20 mouse cellular contexts compared by ENCODE assay signal in the genomic region with DNA sequence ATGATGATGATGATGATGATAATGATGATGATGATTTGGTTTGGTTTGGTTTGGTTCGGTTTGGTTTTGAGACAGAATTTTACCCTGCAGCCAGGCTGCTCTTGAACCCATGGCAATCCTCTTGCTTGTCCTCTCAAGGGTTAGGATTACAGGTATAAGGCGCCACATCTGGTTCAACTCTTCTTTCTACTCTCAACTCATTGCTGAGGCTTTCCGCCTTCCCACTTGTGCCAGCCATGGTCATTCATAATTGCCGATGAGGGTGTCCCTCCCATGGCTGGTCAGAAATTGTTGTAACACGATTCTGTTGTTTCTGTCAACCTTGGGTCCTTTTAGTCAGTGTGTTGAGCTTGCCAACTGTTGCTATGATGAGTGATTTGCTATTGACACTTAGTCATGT.
"Had no signal": no experiment of that assay in that cellular context is flagged by ENCODE, and none has a peak within 500 bp of the region (broad histone marks: within the 10 kb centered on the region; RNA-seq: fewer than 3 reads in every experiment).

No protein-coding gene starts in this region.

- H3K27ac ChIP-seq: gastrocnemius, adult 2 months; heart, embryonic 13.5 days; heart, embryonic 15.5 days; hindbrain, embryonic 10.5 days; hindbrain, embryonic 12.5 days; hindbrain, embryonic 14.5 days; intestine, embryonic 15.5 days; layer of hippocampus, adult 2 months; left cerebral cortex, adult 2 months; limb, embryonic 13.5 days; limb, embryonic 15.5 days; liver, embryonic 12.5 days; liver, embryonic 14.5 days had no signal

- DNase-seq: gastrocnemius, adult 2 months; gastrocnemius, postnatal 10 days; gastrocnemius, postnatal 25 days; heart, postnatal 14 days; heart, postnatal 4 days; kidney, adult 18-20 months; kidney, adult 8-10 months; kidney, postnatal 4 days had no signal

- H3K36me3 ChIP-seq: heart, embryonic 13.5 days; heart, embryonic 15.5 days; hindbrain, embryonic 10.5 days; hindbrain, embryonic 12.5 days; intestine, embryonic 15.5 days; limb, embryonic 13.5 days; limb, embryonic 15.5 days; liver, embryonic 12.5 days had no signal

- H3K27me3 ChIP-seq: heart, embryonic 13.5 days; heart, embryonic 15.5 days; hindbrain, embryonic 12.5 days; intestine, embryonic 15.5 days; limb, embryonic 13.5 days; limb, embryonic 15.5 days; liver, embryonic 12.5 days had no signal

- H3K4me1 ChIP-seq: liver, embryonic 12.5 days had no signal

- H3K4me3 ChIP-seq: gastrocnemius, adult 2 months; heart, embryonic 13.5 days; heart, embryonic 15.5 days; hindbrain, embryonic 10.5 days; hindbrain, embryonic 12.5 days; intestine, embryonic 15.5 days; layer of hippocampus, adult 2 months; left cerebral cortex, adult 2 months; limb, embryonic 13.5 days; limb, embryonic 15.5 days; liver, embryonic 12.5 days had no signal

- H3K9me3 ChIP-seq: heart, embryonic 13.5 days; heart, embryonic 15.5 days; hindbrain, embryonic 10.5 days; hindbrain, embryonic 12.5 days; intestine, embryonic 15.5 days; limb, embryonic 13.5 days; limb, embryonic 15.5 days; liver, embryonic 12.5 days had no signal
